ENCODE assay signal across 14 mouse cellular contexts in the genomic region with DNA sequence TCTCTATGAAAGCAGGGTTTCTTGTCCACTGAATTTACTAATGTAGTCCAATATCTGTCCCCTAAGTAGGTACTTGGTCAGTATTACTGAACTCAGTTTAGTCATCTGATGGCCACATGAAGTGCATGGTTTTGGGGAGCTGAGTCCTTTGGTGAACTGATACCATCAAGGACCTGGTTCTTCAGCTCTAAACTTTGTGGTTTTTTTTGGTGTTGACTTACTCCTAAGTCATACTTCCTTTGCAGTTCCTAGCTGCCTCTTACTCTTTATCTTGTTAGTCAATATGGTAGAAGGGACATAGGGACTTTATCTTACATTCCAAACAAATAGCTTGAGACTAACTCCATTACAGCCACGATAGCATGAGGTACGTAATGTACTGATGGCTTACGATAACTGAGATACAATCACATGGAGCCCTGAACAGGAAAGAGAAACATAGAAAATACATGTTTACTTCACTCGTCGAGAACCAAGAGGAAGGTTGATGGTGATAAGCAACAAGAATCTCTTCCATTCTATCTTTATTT.
"Had no signal": no experiment of that assay in that cellular context is flagged by ENCODE, and none has a peak within 500 bp of the region (broad histone marks: within the 10 kb centered on the region; RNA-seq: fewer than 3 reads in every experiment).

No protein-coding gene starts in this region.

- H3K4me3 ChIP-seq: kidney, embryonic 15.5 days; limb, embryonic 12.5 days; midbrain, embryonic 13.5 days; neural tube, embryonic 15.5 days had no signal

- H3K4me2 ChIP-seq: kidney, embryonic 15.5 days; limb, embryonic 12.5 days; midbrain, embryonic 13.5 days; neural tube, embryonic 15.5 days had no signal

- H3K27me3 ChIP-seq: kidney, embryonic 15.5 days; limb, embryonic 12.5 days; midbrain, embryonic 13.5 days; neural tube, embryonic 15.5 days had no signal

- H3K4me1 ChIP-seq: kidney, embryonic 15.5 days; limb, embryonic 12.5 days; midbrain, embryonic 13.5 days; neural tube, embryonic 15.5 days had no signal

- DNase-seq: kidney, adult 2 months; kidney, postnatal 14 days; layer of hippocampus, postnatal 36 days; lung, adult 2 months; right cerebral cortex, adult 18-20 months; thymus, postnatal 14 days had no signal

- H3K9me3 ChIP-seq: kidney, embryonic 15.5 days; limb, embryonic 12.5 days; midbrain, embryonic 13.5 days; neural tube, embryonic 15.5 days had no signal

- ATAC-seq: intestine, embryonic 16.5 days; lung, postnatal 0 days; midbrain, embryonic 13.5 days had no signal

- H3K27ac ChIP-seq: kidney, embryonic 15.5 days; limb, embryonic 12.5 days; macrophage; midbrain, embryonic 13.5 days; neural tube, embryonic 15.5 days; stomach, postnatal 0 days had no signal

- H3K36me3 ChIP-seq: kidney, embryonic 15.5 days; limb, embryonic 12.5 days; midbrain, embryonic 13.5 days; neural tube, embryonic 15.5 days had no signal

- H3K9ac ChIP-seq: kidney, embryonic 15.5 days; limb, embryonic 12.5 days; midbrain, embryonic 13.5 days; neural tube, embryonic 15.5 days had no signal
